Mouse (Mus musculus) adrenal gland (tissue): Measurements from ENCODE around the gene Slc37a2.
"Not testable (repeated sequence)": the region's sequence is repeated elsewhere in the genome, so short reads cannot be mapped to it uniquely, and the experiment has no call there.

Experiments
- intact Hi-C: fragments of 180-260 bp; cut with DNase I; formaldehyde crosslinking; loops from one replicate; pipeline ENCODE4 v1.15.1; 2025
- long read RNA-seq, 2 experiments: library from polyadenylated mRNA; unstranded; transcript quantifications; one replicate each; pipeline ENCODE4 v2.0.0; 2020; ENCODE audit warnings: borderline replicate concordance in 1 of 2; ENCODE audit not compliant: insufficient replicate concordance in 1 of 2

Slc37a2 gene
- long read RNA-seq, experiment 1, full-length matches to known transcripts = 27 of 38 reads
- long read RNA-seq, experiment 1, partial matches to known transcripts = 7 of 38 reads
- long read RNA-seq, experiment 1, other reads (novel, unspliced or antisense) = 4 of 38 reads
- long read RNA-seq, experiment 2, full-length matches to known transcripts = 17 of 19 reads
- long read RNA-seq, experiment 2, partial matches to known transcripts = 0 of 19 reads
- long read RNA-seq, experiment 2, other reads (novel, unspliced or antisense) = 2 of 19 reads

DNA sequence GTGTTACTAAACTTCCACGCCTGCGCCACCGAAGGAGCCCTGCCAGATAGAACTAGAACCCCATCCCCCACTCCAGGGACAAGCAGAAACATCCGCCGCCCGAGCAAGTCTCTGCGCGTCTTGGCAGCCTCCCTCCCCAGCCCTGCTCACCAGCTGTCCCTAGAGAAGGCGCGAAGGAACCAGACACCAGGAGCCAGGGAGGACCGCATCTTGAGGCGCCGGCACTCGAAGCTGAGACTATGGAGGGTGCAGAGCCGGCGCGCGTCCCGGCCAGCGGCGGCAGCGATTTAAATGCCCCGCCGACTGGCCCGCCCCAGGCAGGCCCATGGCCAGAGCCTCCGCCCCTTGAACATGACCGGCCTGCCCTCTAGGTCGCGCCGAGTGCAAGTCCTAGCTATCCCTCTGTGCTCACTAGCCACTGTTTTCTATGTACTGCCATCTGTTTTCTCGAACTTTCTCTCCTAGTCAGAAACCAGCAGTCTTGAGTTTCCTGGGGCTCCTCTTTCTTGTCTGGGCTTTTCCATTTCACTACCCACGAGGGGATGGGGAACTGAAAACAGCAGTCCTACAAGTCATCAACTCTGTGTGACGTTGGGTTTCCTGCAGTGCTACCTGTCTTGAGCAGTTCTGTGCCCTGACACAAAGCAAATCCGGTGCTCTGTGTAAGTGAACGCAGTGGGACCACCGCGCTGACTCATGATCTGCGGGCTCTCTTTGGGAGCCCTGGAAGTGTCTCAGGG lies at the start of gene Slc37a2:
Gene Slc37a2, minus strand, starts transcription at position 590 of the 740 bp plus-strand sequence.
- intact Hi-C loops = loop anchor here (5.0 kb wide), 1 partner anchor 72 kb away; no protein-coding TSS in a partner anchor

GRCm38 (mm10) chr9:37301720-37302119 lies 46.2 kb upstream of the Slc37a2 start:
- intact Hi-C loops = no loop called here

DNA sequence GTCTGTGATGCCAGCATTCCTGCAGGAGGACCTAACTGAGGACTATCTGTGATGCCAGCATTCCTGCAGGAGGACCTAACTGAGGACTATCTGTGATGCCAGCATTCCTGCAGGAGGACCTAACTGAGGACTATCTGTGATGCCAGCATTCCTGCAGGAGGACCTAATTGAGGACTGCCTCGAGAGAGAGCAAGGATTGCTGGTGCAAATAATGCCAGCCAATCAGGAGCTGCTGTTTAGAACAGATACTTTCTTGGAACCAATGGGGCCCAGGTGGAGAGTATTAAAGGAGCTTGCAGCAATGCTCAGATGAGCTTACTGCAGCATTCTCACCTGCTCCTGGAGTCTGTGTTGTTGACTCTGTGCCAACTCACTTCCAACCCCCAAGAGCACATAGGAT lies 45.0 kb upstream of the Slc37a2 start:
- intact Hi-C loops = not testable (repeated sequence)

- intact Hi-C loops = no loop called here
These were observed 40.0 kb upstream of the Slc37a2 start for GRCm38 (mm10) chr9:37295586-37295985.

- intact Hi-C loops = no loop called here
These were observed 11.1 kb upstream of the Slc37a2 start for GRCm38 (mm10) chr9:37266622-37267021.

- intact Hi-C loops = loop anchor here (5.0 kb wide), 1 partner anchor 71 kb away; no protein-coding TSS in a partner anchor
These were observed 319 bp upstream of the Slc37a2 start for GRCm38 (mm10) chr9:37255889-37256225.

- intact Hi-C loops = loop anchor here (5.0 kb wide), 1 partner anchor 73 kb away; no protein-coding TSS in a partner anchor
These were observed 917 bp downstream of the Slc37a2 start for GRCm38 (mm10) chr9:37254531-37255110.

GRCm38 (mm10) chr9:37250631-37251030 lies 4.9 kb downstream of the Slc37a2 start:
- intact Hi-C loops = no loop called here

DNA sequence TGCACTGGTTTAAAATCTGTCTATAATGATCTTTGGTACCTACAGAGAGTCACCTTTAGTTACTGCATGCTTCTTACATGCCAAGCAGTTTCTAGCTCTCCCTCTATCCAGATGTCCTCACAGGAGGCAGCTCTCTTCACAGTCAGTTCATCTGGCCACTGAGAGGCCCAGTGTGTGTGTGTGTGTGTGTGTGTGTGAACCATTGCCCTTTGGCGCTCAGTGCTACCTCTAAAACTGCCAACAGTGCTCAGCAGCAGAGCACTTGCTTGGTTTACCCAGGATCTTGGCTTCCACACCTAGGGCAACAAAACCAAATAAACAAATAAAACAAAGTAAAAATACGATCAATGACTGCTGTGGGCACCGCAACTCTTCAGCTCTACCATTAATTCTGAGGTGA lies 5.6 kb downstream of the Slc37a2 start:
- intact Hi-C loops = no loop called here

DNA sequence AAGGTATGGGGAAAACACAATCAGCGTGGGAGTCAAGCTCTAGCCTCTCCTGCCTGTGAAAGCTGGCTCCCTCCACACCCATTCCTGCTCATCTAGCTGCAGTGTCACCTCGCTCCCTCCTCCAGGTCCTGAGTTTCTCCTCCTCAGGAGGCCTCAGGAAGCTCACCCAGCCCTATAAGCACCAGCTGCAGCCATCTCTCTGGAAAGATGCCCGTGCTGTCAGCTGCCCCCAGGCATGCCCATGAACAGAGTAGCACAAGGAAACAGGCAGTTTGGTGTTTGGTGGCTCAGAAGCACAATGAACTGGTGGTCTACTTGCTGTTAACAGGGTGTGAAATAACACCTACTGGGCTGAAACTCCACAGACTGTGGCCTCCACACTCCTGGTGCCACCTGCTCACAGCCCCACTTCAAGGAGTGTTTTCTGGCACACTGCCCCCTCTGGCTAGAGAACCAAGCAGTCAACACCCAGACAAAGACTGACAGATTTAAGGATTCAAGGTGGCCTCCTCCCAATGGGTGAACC lies 7.1 kb downstream of the Slc37a2 start:
- intact Hi-C loops = no loop called here

DNA sequence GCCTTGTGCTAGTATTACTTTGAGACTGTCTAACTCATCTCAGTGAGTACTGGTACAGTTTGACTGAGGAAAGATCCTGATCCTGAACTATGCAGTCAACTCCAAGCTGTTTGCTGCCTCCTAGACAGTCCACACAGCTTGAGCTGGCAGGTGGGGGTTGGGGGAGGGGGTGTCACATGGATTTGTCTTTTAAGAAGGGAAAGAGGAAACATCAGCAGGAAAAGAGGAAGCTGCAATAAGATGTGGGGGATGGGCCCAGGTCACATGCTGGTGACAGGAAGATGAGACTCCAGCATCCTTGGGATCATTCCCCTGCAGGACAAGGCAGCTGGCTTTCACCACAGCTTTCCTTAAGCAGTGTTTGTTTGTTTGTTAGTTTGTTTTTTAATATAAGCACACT lies 8.1 kb downstream of the Slc37a2 start:
- intact Hi-C loops = no loop called here

GRCm38 (mm10) chr9:37245810-37246209 lies 9.7 kb downstream of the Slc37a2 start:
- intact Hi-C loops = no loop called here

- intact Hi-C loops = no loop called here
These were observed 10.1 kb downstream of the Slc37a2 start for GRCm38 (mm10) chr9:37245404-37245803.

DNA sequence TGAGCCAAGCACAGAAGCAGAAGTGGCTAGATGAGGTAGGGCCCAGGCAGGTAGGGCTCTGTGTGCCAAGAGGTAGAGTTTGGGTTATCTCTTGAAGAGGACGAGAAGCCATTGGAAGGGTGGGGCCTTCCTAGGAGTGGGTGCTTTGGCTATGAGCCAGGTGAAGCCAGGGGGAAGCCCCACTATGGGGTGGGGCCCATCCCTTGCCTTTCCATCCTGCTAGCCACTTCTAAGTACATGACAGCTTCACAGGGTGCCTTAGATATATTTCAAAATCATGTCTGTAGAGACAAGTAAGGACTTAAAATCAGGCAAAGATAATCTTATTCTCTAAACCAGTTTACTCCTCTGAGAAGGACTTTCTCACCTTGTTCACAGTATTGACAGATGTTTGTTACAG lies 10.9 kb downstream of the Slc37a2 start:
- intact Hi-C loops = no loop called here

DNA sequence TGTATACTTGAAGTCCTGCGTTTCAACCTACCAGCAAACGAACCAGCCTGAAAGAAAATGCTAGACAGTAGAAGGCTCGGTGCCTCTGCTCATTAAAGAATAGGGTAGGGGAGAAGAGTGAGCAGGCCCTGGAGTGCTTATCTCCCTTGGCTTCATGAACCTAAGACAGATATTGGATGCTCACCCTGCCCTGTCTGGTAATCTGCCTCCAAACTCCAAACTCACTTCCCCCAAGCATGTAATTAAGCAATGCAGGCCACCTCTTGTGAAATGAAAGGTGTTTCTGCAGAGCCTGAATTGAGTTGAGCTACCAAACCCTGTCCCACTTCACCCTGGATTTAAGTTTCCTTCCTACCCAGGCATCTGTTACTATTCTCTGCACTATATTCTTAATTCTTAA lies 12.8 kb downstream of the Slc37a2 start:
- intact Hi-C loops = no loop called here

- intact Hi-C loops = no loop called here
These were observed 19.4 kb downstream of the Slc37a2 start for GRCm38 (mm10) chr9:37235951-37236737.

DNA sequence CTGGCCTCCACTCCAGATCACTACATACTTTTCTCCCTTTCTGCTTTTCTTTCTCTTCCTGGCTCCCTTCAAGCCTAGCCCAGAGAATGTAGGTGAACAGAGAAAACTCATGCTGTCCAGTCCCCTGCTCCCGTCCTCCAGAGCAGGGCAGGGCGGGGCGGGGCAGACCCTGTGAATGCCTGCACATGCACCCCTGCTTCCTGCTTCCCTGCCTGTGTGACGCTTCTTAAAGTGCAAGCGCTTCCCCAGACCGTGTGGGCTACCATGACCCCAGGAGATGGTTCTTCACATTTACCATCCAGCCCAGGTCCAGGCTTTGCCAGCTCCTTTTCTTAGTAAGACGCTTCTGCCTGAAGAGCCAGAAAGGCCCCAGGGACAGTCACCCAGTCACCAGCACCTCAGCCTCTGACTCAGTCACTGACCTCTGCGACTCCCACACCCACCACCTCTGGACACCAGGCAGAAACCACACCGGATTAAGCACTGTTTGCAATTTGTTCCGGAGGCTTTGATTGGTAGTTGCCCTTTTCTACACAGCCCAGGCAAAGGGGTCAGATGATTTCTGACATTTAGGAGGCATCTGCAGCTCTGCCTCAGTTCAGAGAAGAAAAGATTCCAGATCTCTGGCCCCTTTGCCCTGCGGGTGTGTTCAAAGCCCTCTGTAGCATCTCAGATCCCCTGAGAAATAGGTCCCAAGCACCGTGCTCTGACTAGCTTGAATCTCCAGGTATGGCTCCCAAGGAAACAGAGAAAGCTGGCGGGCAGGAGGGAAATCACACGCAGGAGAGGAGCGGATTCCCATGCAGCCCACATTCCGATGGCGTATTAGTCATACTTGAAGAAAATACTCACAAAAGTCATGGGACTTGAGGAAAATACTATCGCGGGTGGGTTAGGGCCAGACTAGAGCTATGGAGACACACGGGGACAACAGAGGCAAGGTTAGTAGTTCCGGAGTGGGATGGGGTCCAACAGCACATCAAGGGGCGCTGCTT lies 23.0 kb downstream of the Slc37a2 start:
- intact Hi-C loops = no loop called here

DNA sequence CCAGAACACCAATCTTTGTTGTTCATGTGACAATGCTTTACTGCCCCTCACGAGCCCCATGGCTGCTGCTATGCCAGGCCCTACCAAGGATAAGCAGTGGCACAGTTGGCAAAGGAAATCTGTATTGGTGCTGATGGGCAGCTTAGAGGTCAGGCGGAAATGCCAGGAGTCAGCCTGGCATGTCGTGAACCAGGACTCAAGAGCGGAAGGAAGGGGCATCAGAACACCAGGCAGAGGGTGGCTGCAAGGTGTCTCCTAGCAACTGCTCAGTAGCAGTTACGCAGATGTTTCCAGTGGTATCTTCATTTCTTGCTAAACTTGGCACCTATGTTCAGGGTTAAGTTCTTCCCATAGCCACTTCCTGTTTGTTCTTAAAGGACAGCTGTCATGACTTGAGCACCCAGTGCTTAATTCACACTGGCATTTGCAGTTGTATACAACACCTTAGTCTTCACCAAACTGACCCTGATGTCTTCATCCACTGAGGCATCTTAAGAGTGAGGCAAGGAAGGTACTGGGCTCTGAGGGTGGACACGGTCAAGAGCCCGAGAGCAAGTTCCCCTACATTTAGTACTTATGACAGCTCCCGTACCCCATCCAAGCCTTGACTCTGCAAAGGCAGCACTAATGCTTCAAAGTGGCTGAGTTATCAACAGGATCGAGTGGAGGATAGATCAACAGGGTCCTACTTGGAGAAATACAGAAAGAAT lies 24.9 kb downstream of the Slc37a2 start:
- intact Hi-C loops = loop anchor here (2.0 kb wide), 1 partner anchor 54 kb away; no protein-coding TSS in a partner anchor

DNA sequence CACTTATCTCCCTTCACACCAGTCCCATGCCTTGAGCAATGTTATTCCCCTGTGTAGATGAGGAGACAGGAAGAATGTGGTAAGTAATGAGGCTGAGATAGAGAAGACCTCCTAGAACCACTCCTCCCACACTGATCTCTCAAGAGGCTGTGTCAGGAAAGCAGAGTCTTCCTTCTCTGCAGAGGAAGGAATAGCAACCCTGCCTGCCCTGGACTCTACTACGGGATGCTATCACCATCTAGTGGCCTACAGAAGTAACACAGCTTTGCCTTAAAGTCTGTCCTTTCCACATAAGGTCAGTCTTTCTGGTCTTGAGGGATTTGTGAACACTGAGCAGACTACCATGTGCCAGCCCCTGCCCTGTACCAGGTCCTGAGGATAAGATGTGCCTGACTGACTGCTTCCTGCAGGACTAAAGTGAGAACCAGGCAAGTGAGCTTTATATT lies 25.6 kb downstream of the Slc37a2 start:
- intact Hi-C loops = loop anchor here (2.0 to 5.0 kb wide), 3 partner anchors 53 to 333 kb away; no protein-coding TSS in a partner anchor
